Mouse (Mus musculus) heart, postnatal 36 days (tissue): ENCODE results near the gene Pxn. TPM values are rescaled to one million over a fixed set of nuclear protein-coding genes. Genes with fewer than 3 reads are reported as not detected.
"Not testable (repeated sequence)": the region's sequence is repeated elsewhere in the genome, so short reads cannot be mapped to it uniquely, and the experiment has no call there.

Experiments used
- DNase-seq, 2 experiments: peaks; one replicate each; pipeline ENCODE4 v3.0.0; 2021 to 2022
- intact Hi-C: fragments of 180-260 bp; cut with DNase I; formaldehyde crosslinking; loops from one replicate; pipeline ENCODE4 v1.15.1; 2025
- total RNA-seq, 2 experiments: library from RNA; stranded (reverse); gene quantifications; 2 replicates each; pipeline ENCODE4 v1.2.3; 2021

Pxn gene
- total RNA-seq, 2 experiments from 2014 or later, result 36.2 to 37.9 TPM

DNA sequence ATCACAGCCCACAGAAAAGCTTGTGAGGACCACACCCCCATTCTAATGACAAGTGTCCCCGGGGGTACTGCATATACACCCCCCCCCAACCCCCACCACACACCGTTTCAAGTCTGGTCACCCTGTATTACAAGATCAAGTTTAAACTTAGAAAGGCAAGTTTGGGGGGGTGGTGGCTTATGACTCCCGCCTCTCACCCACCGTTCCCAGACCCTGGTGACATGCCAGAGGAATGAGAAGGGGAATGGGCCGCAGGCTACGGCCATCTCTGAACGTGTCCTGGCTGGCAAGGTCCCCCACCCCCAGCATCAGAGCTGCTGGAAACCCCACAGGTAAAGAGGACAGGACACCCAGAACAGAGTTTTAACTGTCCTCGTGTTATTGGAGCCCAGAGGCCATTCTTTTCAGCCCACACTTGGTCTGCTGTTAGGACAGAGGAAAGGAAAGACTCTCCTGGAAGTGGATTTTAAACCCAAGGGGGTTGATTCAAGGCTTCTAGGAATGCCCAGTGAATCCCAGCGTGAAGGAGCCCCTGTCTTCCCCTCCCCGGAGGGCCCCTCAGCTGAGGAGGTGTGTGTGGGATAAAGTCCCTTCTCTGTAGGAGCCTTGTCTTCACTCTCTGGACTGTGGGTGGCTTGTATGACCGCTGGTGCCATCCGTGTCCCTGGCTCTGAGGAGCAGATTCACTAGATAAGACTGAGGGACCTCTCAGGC lies 948 bp downstream of the Pxn start:
- intact Hi-C loops, result no loop called here

DNA sequence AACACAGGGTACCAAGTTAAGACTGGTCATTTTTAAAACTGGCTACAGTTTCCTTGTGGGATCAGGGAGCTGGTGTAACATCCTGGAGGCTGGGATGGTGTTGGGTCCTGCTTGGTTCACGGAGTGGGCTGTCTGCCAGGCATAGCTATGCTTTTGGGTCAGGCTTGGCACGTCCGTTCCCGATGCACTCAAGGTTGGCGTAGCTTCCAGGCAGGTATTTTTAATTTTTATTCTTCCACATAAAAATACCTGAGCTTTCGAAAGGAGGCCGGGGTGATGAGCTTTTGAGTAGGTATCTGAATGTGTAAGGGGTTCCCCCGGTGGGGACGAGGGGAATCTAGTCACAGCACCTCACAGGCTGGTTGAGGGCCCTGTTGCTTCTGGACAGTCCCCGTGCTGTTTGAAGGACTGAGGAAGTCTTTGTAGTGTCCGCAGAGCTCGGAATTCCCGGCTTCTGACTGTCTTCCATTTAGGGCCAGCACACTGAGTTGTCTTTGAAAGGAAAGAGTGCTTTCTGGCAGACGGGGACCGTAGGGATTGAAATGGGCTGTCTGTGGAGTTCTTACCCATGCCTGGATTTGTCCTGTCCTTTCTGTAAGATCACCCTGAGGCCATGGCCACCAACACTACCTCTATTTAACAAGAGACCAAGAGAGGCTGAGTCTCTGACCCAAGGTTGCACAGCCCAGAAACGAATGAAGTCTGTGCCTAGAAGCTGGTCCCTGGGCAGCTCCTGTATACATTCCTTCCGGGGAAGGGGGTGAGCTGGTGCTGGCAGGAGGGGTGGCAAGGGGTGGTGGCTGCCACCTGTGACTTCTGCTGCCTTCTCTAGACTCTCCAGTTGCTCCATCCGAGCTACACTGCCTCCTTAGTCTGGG lies 1.7 kb downstream of the Pxn start:
- DNase-seq, result peak; percentile 62 to 66
- intact Hi-C loops, result no loop called here

More for the DNA sequence above, 948 bp downstream of the Pxn start:
- peak; percentile 35 to 55 for DNase-seq

DNA sequence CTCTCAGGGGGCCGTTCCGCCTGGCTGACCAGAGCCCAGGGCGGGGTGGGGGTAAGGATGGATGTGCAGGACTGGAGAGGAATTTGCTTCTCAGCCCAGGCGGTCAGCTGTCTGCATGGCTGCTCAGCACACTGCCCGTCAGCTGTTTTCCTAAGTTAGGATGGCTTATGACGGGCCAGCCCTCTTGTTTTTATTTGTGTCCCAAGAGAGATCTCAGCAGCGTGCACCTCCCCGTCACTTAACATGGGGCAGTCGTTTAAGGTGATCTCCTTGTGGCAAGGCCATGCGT lies 2.3 kb downstream of the Pxn start:
- peak; percentile 51 to 67 for DNase-seq
- intact Hi-C loops, result no loop called here

DNA sequence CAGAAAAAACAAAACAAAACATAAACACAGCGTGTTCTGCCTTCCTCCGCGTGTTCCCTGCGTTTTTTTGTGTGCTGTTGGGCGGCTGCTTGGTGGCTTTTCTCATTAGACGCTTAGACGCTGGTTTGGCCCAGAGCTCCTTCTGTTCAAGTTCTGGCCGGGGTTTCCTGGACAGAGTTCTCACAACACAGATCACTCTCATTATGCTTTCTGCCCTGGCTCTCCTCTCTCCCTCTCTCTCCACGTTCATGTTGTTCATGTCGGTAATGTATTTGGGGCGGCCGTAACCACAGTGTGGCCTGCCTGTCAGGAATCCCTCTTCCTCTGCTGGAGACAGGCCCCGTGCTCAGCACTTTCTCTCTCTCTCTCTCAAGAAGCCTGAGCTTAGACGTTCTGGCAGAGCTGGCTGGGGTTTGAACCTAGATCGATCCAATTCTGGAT lies 2.9 kb downstream of the Pxn start:
- DNase-seq, result peak; percentile 53 to 58
- intact Hi-C loops, result no loop called here

DNA sequence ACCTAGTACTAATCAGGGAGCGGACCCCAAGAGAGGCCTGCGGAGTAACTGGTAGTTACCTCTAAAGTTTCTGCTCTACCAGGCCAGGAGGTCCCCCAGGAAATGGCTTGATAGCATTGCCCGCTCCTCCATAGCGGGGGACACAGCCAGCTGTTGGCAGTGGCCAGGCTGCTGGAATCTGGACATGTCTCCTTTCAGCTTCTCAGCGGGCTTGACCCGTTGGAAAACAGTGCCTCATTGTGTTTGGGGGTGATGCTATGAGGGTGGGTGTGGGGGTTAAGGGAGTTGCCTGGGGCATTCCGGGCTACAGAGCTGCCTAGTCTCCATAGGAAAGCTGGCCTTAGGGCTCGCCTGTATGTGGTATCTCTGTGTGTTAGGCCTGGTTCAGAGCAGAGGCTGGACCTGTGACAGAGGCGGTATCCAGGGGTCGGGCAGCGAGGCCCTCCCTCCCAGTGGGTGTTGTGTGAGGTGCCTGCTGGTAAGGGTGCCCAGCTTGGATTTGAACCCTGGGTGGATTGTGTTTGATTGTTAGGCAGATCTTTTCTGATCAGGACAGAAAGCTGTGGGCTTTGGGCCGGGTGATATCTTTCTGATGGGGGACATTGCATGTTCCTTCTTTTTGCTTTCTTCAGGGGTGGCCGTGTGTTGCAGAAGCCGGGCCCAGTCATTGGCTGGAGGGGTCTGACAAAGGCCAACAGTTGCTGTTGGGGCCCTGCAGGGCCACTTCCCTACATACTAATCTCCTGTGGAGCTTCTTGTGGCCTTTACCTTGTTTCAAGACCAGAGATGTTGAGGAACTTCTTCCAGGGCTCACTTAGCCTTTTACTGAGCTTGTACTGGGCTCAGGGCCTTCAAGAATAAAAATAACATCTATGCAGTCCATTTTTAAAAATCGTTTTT lies 3.6 kb downstream of the Pxn start:
- peak in 1 of 2 experiments; percentile 37 for DNase-seq
- intact Hi-C loops, result no loop called here

DNA sequence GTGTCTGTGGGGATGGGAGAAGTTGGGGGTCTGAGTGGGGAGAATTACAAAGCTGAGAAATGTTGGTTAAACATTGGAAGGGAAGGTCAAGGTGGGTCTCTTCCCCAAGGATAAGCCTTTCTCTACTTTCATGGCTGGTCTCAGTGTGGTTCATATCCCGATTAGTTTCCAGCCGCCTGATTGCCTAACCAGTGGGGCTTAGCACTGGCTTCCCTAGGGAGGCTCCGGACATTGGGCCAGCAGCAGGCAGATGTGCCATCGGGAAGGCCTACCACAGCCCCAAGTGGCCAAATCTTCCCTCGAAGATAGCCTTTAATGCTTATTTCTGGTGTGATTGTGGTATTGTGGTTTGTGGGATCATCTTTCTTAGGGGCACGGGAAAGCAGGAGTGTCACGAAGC lies 5.9 kb downstream of the Pxn start:
- intact Hi-C loops, result no loop called here
- no peak for DNase-seq

DNA sequence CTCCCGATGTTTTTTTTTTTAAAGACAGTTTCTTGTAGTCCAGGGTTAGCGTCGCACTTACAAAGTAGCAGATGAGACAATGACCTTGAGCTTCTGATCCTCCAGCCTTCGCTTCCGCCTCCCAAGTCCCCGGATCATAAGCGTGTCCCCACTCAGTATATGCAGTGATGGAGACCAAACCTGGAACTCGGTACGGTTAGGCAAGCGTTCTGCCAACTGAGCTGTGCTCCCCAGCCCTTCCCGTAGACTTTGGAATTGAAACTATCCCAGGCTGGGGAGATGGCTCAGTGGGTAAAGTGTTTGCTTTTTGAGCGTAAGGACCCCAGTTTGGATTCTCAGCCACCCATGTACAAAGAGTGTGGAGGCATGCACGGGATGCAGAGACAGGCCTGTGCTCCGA lies 6.8 kb downstream of the Pxn start:
- DNase-seq, result no peak

DNA sequence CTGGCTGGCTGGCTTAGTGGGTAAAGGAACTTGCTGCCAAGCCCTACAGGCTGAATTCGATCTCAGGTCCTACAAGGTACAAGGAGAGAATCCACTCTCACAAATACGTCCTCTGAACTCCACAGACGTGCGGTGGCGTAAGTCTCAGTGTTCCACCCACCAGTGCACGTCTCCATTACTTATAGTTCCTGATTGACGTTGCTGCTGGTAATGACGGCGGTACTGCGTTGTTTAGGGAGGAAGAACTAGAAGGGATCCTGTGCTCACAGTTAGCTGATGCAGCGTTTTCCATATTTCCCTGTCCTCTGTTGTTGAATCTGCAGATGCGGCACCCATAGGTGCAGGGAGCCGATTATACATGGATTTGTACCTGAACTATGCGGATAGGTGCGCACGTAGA lies 7.2 kb downstream of the Pxn start:
- no peak for DNase-seq
- intact Hi-C loops, result no loop called here

More for the DNA sequence above, 6.8 kb downstream of the Pxn start:
- intact Hi-C loops, result no loop called here

DNA sequence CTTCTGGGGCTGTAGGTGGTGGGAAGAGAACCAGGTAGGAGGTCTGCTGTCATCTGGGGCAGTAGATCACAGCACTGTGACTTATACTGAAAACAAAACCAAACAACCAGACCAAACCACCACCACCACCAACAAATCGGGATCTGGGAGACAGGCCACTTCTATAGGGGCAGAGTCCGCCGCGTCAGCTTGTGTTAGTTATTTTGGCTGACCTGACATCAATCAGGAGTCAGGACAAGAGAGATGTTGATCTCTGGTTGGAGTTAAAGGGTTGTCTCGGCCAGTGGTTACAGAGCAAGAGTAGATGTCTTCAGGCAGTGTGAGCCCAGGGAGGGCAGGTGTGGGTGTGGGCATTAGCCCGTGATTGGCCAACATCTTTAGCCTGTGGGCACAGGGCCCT lies 7.9 kb downstream of the Pxn start:
- no peak for DNase-seq

DNA sequence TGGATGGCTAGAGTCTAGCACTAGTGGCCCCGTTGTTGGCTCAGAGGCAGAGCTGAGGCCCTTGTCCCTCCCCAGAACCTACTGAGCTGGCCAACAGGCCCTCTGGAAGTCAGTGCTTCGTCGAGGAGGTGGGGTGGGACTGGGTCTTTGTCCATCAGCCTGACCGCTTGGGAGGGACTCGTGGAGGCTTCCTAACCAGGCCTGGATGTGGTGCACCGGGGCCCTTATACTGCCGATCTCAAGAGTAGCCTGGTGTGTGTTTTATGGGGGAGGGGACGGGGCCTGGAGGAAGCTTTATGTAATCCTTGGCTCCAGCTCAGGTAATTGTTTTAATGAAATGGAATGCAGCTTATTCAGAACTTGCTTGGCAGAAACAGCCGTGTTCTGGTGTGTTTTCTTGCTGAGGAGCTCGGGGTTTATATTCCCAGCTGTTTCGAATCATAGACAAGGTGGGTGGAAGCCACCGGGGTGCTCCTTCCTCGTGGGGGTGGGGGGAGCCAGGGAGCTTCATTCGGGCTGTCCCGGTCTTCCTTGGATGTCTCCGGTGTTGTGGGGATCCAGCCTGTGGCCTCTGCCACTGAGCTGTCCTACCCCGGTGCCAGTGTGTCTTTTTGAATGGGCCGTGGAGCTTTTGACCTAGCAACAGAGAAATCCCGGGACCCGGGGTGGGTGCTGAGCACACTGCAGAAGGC lies 8.6 kb downstream of the Pxn start:
- peak; percentile 71 to 79 for DNase-seq
- intact Hi-C loops, result no loop called here

More for the DNA sequence above, 7.9 kb downstream of the Pxn start:
- intact Hi-C loops, result no loop called here

DNA sequence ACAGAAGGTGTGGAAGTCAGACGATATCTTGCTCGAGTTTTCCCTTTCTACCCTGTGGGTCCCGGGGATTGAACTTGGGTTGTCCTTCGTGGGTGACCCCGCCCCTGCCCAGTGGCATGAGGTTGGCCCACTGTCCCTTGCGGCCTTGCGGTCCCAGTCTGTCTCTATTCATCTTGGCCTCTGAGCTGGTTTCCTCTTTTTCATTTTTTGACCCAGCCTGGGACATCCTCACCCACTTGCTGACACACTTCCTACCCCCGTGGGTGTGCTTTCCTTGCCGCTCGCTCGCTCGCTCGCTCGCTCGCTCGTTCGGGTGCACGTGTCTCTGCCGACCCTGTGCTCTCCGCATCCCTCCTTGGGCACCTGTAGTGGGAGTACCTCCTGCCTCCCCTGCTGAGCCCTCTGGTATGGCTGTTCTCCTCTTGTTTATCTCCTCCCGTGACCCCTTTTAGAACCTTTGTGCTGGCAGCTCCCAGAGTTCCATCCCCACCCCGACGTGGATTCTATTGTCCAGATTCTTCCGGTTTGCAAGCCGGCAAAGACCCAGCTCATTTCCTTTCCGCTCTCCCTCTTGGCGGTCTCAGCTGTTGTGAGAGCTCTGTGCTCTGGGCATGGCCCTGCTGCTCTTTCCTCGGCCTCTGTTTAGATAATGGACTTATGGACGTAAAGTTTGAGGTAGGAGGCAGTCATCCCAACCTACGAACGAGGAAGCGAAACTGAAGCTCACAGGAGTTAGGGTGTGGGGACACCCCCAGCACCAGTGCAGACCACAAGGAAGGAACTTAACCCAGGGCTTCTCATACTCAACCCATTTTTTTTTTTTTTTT lies 9.8 kb downstream of the Pxn start:
- intact Hi-C loops, result no loop called here
- DNase-seq, result peak; percentile 63 to 67

DNA sequence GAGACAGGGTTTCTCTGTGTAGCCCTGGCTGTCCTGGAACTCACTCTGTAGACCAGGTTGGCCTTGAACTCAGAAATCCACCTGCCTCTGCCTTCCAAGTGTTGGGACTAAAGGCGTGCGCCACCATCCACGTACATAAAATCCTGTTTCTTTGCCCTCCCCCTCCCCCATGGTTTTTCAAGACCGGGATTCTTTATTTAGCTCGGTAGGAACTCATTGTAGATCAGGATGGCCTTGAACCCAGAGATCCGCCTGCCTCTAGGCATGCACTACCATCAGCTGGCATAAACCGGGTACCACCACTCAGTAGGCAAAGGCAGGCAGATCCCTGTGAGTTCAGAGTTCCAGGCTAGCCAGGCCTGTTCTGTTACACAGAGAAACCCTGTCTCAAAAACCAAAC lies 10.4 kb downstream of the Pxn start:
- intact Hi-C loops, result no loop called here

DNA sequence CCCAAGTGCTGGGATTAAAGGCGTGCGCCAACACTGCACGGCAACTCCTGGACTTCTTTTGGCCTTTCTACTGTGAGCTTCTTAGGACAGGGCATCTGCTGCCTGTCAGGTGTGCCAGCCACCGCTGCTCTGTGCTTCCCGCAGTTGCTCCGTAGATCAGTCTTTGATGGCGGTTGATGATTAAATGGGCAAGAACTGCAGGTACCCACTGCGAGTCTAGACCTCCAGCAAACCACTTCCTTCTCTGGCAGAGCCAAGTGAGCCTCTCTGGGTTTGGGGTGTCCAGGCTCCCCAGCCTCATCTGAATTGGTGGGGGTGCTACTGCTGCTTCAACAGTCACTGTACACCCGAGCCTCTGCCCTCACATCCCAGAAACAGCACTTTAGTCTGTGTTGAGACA lies 11.0 kb downstream of the Pxn start:
- intact Hi-C loops, result no loop called here
- DNase-seq, result no peak

More for the DNA sequence above, 10.4 kb downstream of the Pxn start:
- DNase-seq, result no peak

DNA sequence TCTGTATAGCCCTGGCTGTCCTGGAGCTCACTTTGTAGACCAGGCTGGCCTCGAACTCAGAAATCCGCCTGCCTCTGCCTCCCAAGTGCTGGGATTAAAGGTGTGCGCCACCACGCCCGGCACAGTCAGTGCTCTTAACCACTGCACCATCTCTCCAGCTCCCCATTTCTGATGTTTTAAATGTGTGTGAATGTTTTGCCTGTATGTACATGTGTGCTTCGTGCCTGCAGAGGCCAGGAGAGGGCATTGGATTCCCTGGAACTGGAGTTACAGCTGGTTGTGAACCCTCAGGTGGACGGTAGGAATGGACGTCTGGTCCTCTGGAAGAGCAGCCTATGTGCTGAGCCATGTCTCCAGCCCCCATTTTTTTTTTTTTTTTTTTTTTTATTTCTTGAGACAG lies 11.7 kb downstream of the Pxn start:
- DNase-seq, intact Hi-C loops: not testable (repeated sequence)

DNA sequence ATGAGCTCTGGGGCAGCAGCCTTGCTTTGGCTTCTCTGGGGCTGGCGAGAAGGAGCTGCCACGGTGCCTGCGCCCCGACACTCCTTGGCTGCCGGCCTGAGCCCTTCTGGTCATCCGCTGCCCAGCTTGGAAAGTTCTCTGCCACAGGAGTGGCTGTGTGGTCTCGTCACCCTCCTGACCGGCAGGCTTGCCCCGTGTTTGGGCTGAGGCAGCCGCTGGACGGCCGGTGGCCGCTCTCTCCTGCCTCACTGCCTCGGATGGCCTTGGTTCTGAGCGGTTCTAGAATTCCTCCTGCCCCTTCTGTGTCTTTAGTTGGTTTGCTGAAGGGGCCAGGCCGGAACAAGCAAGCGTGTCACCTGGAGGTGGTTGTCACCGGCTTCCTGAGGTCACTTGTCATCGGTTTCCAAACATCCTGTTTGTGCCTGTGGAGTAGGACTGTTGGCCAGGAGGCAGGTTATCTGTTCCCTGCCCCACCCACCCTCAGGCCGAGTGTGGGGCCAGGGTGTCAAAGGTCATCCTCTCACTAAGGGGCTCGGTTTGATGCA lies 13.9 kb downstream of the Pxn start:
- peak; percentile 43 to 45 for DNase-seq
- intact Hi-C loops, result no loop called here

DNA sequence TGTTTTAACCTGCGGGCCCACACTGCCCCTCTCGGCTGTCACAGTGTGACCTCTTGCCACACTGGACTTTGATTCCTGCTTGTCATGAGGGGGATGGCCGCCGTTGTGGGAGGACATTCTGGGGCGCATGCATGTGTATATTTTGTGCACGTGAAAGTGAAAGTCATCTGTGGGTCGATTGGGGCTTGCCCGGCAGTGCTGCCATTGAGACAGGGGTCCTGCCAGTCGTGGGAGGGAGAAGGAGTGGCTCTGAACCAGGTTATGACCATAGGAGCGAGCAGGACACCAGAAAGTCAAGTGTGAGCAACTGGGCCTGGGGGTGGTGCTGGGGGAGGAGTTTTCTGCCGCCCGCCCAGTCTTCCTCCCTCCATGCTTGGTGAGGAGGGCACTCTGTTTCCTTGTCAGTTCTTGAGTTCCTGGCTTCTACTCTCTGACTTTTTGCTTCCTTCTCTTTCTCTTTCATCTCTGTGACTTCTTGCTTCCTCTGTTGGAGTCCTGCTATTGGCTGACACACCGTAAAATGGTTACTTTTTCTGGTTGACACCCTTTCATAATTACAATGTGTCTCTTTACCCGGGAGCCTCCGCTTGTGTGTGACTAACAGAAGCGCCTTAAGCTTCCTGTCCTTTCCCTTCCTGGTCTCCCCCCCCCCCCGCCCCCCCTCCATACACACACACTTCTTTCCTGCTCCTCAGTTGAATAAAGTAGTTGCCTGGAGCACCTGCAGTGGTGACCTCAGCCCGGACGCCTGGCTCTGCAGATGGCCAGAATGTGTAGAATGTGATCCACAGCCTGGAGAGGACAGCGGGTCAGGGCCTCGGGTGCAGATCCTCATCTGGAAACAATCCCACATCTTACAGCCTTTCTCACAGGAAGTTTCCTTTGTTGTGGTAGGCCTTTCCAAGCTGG lies 15.3 kb downstream of the Pxn start:
- intact Hi-C loops, result no loop called here
- peak; percentile 55 to 67 for DNase-seq

DNA sequence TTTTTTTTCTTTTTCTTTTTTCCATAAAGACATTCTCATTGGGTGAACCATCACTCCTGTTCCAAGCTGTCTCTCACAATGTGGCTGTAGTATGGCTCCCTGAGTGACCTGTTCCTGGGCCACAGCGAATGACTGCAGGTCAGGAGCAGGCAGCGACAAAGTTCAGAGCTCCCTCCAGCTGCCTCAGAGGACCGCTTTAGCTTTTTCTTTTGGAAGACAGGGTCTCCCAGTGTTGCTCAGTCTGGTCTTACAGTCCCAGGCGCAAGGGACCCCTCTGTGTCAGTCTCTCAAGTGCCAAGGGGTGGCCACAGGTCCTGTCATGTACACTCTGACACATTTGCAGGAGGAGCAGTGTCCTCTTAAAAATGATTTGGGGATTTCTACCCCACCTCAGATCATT lies 16.1 kb downstream of the Pxn start:
- peak in 1 of 2 experiments; percentile 11 for DNase-seq
- intact Hi-C loops, result no loop called here

DNA sequence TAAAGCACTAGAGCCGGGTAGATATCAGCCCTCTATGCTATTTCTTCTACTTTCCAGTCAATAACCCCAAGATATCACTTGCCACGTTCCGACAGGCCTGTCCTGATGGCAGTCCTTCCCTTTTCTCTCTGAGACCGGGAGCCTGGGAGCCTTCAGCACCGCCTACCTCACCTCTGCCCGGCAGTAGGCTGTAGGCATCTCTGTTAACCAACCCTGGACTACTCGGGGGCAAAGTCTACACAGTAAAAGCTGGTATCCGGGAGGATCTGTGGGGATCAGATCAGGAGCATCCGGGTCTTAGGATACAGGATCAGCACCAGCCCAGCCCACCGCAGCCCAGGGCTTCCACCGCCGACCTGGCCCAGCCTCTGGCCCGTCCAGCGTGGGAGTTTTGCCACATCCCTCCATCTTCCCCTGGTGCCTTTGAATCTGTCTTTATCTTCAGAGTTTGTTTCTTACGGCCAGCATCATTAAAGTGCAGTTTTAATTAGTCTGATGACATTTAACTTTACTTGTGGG lies 16.6 kb downstream of the Pxn start:
- intact Hi-C loops, result no loop called here
- peak in 1 of 2 experiments; percentile 4 for DNase-seq
